Mouse (Mus musculus): ENCODE data around the gene Rad23a.

Rad23a gene

DNA sequence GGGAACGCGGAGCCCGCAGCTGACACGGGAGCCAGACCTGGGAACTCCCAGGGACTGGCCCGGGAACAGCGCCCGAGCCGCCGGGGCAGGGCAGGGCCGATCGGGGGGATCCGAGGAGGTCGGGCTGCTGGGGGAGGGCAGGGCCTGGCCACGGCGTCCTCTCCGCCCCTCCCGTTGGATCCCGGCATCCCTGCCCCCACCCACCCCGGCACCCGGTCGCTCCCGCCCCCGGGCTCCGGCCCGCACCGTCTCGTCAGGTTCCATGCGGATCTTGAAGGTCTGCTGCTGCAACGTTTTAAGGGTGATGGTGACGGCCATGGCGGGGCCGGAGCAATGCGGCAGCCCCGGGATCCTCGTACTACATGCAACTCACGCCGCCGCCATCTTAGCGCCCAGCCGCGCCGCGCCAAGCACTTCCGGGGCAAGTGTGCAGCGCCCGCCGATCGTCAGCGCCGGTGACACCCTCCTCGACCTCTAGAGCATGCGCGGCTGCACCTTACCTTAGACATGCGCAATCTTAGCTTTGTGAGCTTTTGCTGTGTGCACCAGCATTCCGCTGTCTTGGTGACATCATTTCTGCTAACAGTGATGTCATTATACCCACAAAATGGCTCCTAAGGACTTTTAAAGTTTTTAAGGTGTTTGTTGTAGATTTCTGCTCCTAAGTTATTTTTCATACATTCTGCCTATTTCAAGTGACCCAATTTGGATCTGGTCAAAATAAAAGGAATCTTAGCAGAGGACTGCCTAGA is at the start of gene Rad23a:
Gene Rad23a, minus strand, starts transcription at position 418 of the 752 bp plus-strand sequence.
- DNase-seq (ENCODE audit: low spot score in 2 of 2) = peak; percentile 91 to 95

DNA sequence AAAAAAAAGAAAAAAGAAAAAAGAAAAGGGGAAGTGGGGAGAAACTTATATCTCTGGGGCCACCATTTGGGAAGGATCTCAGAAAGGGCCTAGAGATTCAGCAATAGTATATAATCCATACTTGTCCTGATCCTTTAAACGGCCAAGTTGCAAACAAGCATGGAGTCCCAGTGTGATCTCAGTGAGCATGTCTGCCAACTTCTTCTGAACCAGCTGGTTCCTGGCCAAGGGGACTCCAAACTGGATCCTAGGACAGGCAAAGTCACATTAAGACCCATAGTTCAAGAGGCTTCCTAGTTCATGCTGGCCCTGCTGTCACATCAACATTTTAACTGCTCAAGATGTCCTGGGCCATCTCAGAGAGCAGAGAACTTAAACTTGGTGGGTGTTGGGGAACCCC is 48.7 kb upstream of the Rad23a start:
- DNase-seq (ENCODE audit: low spot score in 2 of 2) = no peak

GRCm38 (mm10) chr8:84888280-84888679 is 47.8 kb upstream of the Rad23a start:
- DNase-seq (ENCODE audit: low spot score in 2 of 2) = no peak

GRCm38 (mm10) chr8:84884728-84885127 is 44.3 kb upstream of the Rad23a start:
- DNase-seq (ENCODE audit: low spot score in 2 of 2) = no peak

- no peak for DNase-seq (ENCODE audit: low spot score in 2 of 2)
Measured at GRCm38 (mm10) chr8:84878915-84879314, 38.5 kb upstream of the Rad23a start.

GRCm38 (mm10) chr8:84877297-84878035 is 37.0 kb upstream of the Rad23a start:
- DNase-seq (ENCODE audit: low spot score in 2 of 2) = no peak

DNA sequence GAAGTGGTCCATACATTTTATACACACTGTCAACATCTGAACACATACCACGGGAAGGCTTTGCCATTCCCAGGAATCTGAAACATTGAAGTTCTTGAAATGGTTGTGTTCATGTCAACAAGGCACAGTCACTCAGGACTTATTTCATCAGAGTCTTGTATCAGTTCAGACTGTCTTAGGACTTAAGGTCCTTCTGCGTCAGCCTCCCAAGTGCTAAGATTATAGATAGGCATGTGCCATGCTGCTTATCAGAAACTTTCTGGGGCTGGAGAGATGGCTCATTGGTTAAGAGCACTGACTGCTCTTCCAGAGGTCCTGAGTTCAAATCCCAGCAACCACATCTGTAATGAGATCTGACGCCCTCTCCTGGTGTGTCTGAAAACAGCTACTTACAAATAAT is 33.9 kb upstream of the Rad23a start:
- DNase-seq (ENCODE audit: low spot score in 2 of 2) = no peak

DNA sequence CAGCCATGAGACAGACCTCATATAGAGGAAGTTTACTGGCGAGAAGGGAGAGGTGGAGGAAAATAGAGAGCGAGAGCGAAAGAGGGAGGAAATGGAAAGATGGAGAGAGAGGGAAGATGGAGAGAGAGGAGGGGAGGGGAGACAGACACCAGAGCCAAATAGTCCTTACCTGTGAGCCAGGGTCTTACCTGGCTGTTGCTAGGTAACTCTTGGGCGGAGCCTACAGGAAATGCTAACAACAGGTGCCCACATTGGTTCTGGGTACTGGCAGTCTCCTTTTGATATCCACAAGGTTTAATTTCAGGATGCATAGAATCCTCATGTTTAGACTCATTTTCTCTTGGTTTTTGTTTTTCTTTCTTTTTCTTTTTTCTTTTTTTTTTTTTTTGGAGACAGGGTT is 32.6 kb upstream of the Rad23a start:
- no peak for DNase-seq (ENCODE audit: low spot score in 2 of 2)

DNA sequence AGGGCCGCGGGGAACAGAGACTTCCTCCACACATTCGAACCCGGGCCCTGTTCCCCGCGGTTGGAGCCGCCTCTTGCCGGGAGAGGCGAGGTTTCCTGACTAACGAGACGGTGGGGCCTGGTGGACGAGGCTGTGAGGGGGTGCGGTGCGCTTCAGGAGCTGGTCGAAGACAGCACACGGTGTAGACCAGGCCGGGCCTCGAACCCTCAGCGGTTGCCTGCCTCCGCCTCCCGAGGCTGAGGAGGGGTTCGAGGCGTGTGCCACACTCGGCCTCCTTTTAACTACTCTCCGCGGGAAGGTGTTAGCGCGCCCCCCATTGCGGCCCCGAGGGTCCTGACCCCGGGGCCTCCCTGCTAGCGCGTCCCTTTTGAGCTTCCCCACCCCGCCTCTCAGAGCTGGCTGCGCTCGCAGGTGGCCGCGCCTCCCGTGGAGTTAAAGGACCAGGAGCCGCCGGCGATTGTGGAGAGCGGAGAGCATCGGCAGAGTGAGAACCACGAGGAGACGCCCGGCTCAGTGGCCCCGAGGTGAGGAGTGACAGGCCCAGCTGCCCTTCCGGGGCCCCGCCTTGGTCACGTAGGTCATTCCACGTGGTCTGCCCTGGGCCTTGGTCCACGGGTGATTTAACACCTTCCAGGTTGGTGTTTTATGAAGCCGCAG is 32.0 kb upstream of the Rad23a start:
- DNase-seq (ENCODE audit: low spot score in 2 of 2) = peak; percentile 51 to 81

DNA sequence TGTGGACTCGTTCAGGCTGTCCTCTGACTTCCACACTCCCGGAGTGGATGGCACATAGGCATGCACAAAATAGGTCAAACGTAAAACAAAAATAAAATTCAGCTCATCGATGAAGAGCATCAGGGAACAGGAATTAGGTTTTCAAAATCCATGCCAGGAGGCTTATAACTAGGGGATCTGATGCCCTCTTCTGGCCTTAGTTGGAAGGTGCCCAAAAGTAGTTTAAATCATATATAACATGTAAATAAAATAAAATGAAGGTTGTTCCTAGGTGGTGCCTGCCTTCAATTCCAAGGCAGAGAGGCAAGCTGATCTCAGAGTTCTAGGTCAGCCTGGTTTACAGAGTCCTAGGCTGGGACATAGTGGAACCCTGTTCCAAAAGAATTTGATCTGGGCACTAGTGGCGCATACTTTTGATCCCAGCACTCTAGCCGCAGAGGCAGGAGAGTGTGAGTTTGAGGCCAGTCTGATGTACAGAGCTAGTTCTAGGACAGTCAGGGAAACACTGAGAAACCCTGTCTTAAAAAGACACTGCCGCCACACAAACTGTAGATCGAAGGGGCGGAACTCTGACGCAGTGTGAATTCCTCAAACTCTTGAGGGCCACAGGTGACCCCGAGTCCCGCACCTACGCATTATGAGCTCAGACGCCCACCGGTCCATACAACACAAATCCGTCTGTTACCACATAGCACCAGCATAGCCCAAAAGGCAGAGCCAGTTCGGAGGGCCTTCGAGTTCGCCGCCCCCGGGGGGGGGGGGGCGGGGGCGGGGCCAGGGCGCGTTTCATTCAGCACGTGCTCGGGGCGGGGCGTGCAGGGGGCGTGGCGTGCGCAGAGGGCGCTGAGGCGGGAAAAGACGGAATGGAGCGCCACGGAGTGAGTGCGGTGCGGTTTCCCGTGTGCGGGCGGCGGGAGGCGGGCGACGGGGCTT is 31.2 kb upstream of the Rad23a start, which contains the start of gene Syce2:
Gene Syce2, plus strand, starts transcription at position 736 of the 933 bp plus-strand sequence.
- peak; percentile 89 to 94 for DNase-seq (ENCODE audit: low spot score in 2 of 2)

DNA sequence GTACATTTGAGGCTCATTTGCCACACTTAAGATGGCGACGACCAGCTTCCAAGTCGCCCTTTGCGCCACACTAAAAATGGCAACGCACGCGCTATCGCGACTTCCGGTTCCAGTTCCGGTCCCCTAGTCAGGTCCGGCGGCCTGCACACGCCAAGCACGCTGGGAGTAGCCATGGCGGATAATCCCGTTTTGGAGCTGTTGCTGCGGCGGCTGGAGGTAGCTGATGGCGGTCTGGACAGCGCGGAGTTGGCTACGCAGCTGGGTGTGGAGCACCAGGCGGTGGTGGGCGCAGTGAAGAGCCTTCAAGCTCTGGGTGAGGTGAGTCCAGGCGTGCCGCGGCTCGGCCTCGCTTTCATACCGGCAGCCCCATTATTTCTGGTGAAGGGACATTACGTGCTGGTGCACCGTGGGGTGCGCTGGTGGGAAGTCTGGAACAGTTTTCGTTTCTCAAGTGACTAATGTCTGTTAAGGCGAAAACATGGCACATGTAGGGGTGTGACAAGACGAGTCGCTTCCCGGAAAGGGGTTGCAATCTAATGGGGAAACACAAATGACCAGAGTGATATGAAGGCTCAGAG is 16.5 kb upstream of the Rad23a start, which contains the start of gene Farsa:
Gene Farsa, plus strand, starts transcription at position 126 of the 578 bp plus-strand sequence.
- peak; percentile 91 to 94 for DNase-seq (ENCODE audit: low spot score in 2 of 2)

DNA sequence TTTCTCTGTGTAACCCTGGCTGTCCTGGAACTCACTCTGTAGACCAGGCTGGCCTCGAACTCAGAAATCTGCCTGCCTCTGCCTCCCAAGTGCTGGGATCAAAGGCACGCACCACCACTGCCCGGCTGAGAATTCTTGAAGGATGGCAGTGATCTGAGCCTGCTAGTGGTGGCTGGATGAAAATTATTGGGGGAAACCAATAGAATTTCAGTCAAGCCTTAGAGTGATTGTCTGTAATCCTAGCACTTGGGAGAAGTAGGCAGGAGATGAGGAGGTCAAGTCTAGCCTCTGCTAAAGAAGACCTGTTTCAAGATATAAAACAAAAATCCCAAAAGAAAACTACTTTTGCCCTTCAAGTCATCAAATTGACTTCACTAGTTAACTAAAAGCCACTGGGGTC is 16.0 kb upstream of the Rad23a start:
- no peak for DNase-seq (ENCODE audit: low spot score in 2 of 2)

- DNase-seq (ENCODE audit: low spot score in 2 of 2) = peak in 1 of 2 experiments; percentile 20
Measured at GRCm38 (mm10) chr8:84847684-84848435, 7.4 kb upstream of the Rad23a start.

DNA sequence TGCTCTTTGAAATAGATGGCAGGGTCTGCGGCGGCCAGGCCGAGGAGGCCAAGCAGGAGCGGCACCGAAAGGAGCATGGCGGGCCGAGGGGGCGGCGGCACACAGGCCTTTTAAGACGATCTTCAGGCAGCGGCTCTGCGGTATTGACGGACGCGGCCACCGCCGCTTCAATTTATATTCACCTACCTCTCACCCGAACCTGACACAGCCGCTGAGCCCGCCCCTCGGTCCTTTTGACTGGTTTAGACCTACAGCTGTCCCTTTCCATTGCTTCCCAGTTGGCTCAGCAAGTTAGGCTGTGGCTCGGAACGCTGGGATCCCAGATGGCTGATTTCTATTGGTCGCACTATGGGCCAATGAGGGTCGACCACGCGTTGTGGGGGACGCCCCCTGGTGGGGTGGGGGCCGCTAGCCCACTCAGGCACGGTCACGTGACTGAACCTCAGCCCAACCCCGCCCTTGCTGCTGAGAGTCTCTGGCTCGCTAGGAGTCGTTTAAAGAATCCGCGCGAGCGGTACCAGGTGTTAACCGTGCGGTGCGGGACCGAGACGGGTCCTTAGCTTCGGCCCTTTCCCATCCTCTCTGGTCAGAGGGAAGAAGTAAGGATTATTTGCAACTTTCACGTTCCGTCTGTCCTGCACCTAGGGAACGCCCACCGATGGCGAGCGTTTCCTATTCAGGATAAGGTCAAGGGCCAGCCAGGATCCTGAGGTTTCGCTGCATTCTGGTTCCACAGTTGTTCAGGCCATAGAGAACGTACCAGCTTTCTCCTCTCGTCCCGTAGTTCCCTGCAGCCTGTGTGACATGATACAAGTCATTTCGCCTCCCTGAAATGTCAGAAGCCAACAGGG is 6.5 kb upstream of the Rad23a start, which contains the start of gene Calr:
Gene Calr, minus strand, starts transcription at position 213 of the 851 bp plus-strand sequence.
- DNase-seq (ENCODE audit: low spot score in 2 of 2) = peak; percentile 99 to 100

- no peak for DNase-seq (ENCODE audit: low spot score in 2 of 2)
Measured at GRCm38 (mm10) chr8:84846094-84846721, 5.7 kb upstream of the Rad23a start.

GRCm38 (mm10) chr8:84845355-84846093 is 5.1 kb upstream of the Rad23a start:
- peak in 1 of 2 experiments; percentile 50 for DNase-seq (ENCODE audit: low spot score in 2 of 2)

- no peak for DNase-seq (ENCODE audit: low spot score in 2 of 2)
Measured at GRCm38 (mm10) chr8:84844397-84845070, 4.1 kb upstream of the Rad23a start.

Measured in spleen, postnatal 4 days (tissue).